Mouse (Mus musculus) brain, embryonic 14.5 days (tissue): ENCODE measurements around the gene Kif3c.

Source experiments
- CTCF ChIP-seq: fragments of 200-500 bp; IDR thresholded peaks from 2 replicates; pipeline ENCODE4 v1.5.1; 2012; ENCODE audit warnings: inconsistent platforms, mild to moderate bottlenecking, moderate library complexity, borderline replicate concordance; ENCODE audit not compliant: insufficient read depth, insufficient read length; ENCODE audit errors: extremely low read depth
- POLR2A ChIP-seq: fragments of 200-500 bp; IDR thresholded peaks from 2 replicates; pipeline ENCODE4 v1.6.1; 2012; ENCODE audit warnings: mild to moderate bottlenecking, inconsistent platforms, borderline replicate concordance; ENCODE audit not compliant: poor library complexity, insufficient read depth, insufficient read length, severe bottlenecking; ENCODE audit errors: extremely low read depth

GRCm38 (mm10) chr12:3368771-3369170 is 3.8 kb downstream of the Kif3c start:
- TF ChIP-seq CTCF: no peak
- no peak for TF ChIP-seq POLR2A
